ENCODE assay signal across 35 mouse cellular contexts in genomic region chr14:114418851-114419250, GRCm38 (mm10).
"Had no signal": no experiment of that assay in that cellular context is flagged by ENCODE, and none has a peak within 500 bp of the region (broad histone marks: within the 10 kb centered on the region; RNA-seq: fewer than 3 reads in every experiment).

No protein-coding gene starts in this region.

- H3K9ac ChIP-seq: heart, embryonic 12.5 days; heart, embryonic 13.5 days; heart, embryonic 15.5 days; hindbrain, embryonic 12.5 days; hindbrain, embryonic 13.5 days; hindbrain, embryonic 14.5 days; hindbrain, embryonic 15.5 days; intestine, embryonic 15.5 days; kidney, embryonic 15.5 days had no signal

- H3K4me1 ChIP-seq: heart, embryonic 10.5 days; heart, embryonic 12.5 days; heart, embryonic 13.5 days; heart, embryonic 15.5 days; hindbrain, embryonic 10.5 days; hindbrain, embryonic 12.5 days; hindbrain, embryonic 13.5 days; hindbrain, embryonic 15.5 days; intestine, embryonic 15.5 days; kidney, embryonic 15.5 days had no signal

- H3K27me3 ChIP-seq: heart, embryonic 12.5 days; heart, embryonic 13.5 days; heart, embryonic 15.5 days; hindbrain, embryonic 12.5 days; hindbrain, embryonic 13.5 days; hindbrain, embryonic 15.5 days; intestine, embryonic 15.5 days; kidney, embryonic 15.5 days had no signal

- H3K4me2 ChIP-seq: heart, embryonic 11.5 days; heart, embryonic 12.5 days; heart, embryonic 13.5 days; heart, embryonic 15.5 days; hindbrain, embryonic 12.5 days; hindbrain, embryonic 13.5 days; hindbrain, embryonic 14.5 days; hindbrain, embryonic 15.5 days; intestine, embryonic 15.5 days; kidney, embryonic 15.5 days had no signal

- DNase-seq: heart, postnatal 10 days; heart, postnatal 14 days; heart, postnatal 36 days; heart, postnatal 4 days; kidney, adult 11 months; kidney, adult 18-20 months; kidney, adult 2 months; kidney, adult 8-10 months; kidney, adult 9 months; kidney, postnatal 10 days; kidney, postnatal 14 days; kidney, postnatal 25 days; kidney, postnatal 36 days; kidney, postnatal 4 days; layer of hippocampus, adult 9-11 months; layer of hippocampus, postnatal 36 days had no signal

- H3K9me3 ChIP-seq: heart, embryonic 10.5 days; heart, embryonic 13.5 days; heart, embryonic 15.5 days; hindbrain, embryonic 10.5 days; hindbrain, embryonic 12.5 days; hindbrain, embryonic 13.5 days; hindbrain, embryonic 15.5 days; intestine, embryonic 15.5 days; kidney, embryonic 15.5 days had no signal

- H3K4me3 ChIP-seq: heart, embryonic 10.5 days; heart, embryonic 12.5 days; heart, embryonic 13.5 days; heart, embryonic 15.5 days; hindbrain, embryonic 10.5 days; hindbrain, embryonic 12.5 days; hindbrain, embryonic 13.5 days; hindbrain, embryonic 15.5 days; intestine, embryonic 15.5 days; kidney, embryonic 15.5 days; layer of hippocampus, adult 2 months had no signal

- ATAC-seq: hindbrain, embryonic 16.5 days; hindbrain, postnatal 0 days; inflammation-experienced regulatory T-cells, adult 6 months; intestine, embryonic 15.5 days; intestine, embryonic 16.5 days; intestine, postnatal 0 days had no signal

- H3K27ac ChIP-seq: heart, embryonic 10.5 days; heart, embryonic 13.5 days; heart, embryonic 15.5 days; hindbrain, embryonic 10.5 days; hindbrain, embryonic 12.5 days; hindbrain, embryonic 13.5 days; hindbrain, embryonic 14.5 days; hindbrain, embryonic 15.5 days; hindbrain, postnatal 0 days; intestine, embryonic 15.5 days; kidney, embryonic 15.5 days; kidney, postnatal 0 days; layer of hippocampus, adult 2 months had no signal

- H3K36me3 ChIP-seq: heart, embryonic 10.5 days; heart, embryonic 12.5 days; heart, embryonic 13.5 days; heart, embryonic 15.5 days; hindbrain, embryonic 10.5 days; hindbrain, embryonic 12.5 days; hindbrain, embryonic 13.5 days; hindbrain, embryonic 15.5 days; intestine, embryonic 15.5 days; kidney, embryonic 15.5 days had no signal
